Mouse (Mus musculus): ENCODE data around the gene Elmo2.

Gene Elmo2

GRCm38 (mm10) chr2:165323928-165324327 is 2.4 kb downstream of the Elmo2 start:
- DNase-seq (ENCODE audit: inconsistent age in 2 of 2, low spot score in 1 of 2): no peak

GRCm38 (mm10) chr2:165323484-165323883 is 2.8 kb downstream of the Elmo2 start:
- DNase-seq (ENCODE audit: inconsistent age in 2 of 2, low spot score in 1 of 2): no peak

- no peak for DNase-seq (ENCODE audit: inconsistent age in 2 of 2, low spot score in 1 of 2)
These were observed 4.1 kb downstream of the Elmo2 start for GRCm38 (mm10) chr2:165321981-165322735.

GRCm38 (mm10) chr2:165321381-165321888 is 4.8 kb downstream of the Elmo2 start:
- no peak for DNase-seq (ENCODE audit: inconsistent age in 2 of 2, low spot score in 1 of 2)

- peak in 1 of 2 experiments; percentile 67 for DNase-seq (ENCODE audit: inconsistent age in 2 of 2, low spot score in 1 of 2)
These were observed 5.6 kb downstream of the Elmo2 start for GRCm38 (mm10) chr2:165320531-165321150.

GRCm38 (mm10) chr2:165319503-165319902 is 6.8 kb downstream of the Elmo2 start:
- no peak for DNase-seq (ENCODE audit: inconsistent age in 2 of 2, low spot score in 1 of 2)

GRCm38 (mm10) chr2:165318941-165319340 is 7.3 kb downstream of the Elmo2 start:
- no peak for DNase-seq (ENCODE audit: inconsistent age in 2 of 2, low spot score in 1 of 2)

GRCm38 (mm10) chr2:165317621-165318263 is 8.5 kb downstream of the Elmo2 start:
- DNase-seq (ENCODE audit: inconsistent age in 2 of 2, low spot score in 1 of 2): no peak

GRCm38 (mm10) chr2:165316837-165317473 is 9.3 kb downstream of the Elmo2 start:
- peak; percentile 58 to 75 for DNase-seq (ENCODE audit: inconsistent age in 2 of 2, low spot score in 1 of 2)

GRCm38 (mm10) chr2:165316204-165316603 is 10.1 kb downstream of the Elmo2 start:
- DNase-seq (ENCODE audit: inconsistent age in 2 of 2, low spot score in 1 of 2): no peak

- no peak for DNase-seq (ENCODE audit: inconsistent age in 2 of 2, low spot score in 1 of 2)
These were observed 12.1 kb downstream of the Elmo2 start for GRCm38 (mm10) chr2:165314197-165314596.

- no peak for DNase-seq (ENCODE audit: inconsistent age in 2 of 2, low spot score in 1 of 2)
These were observed 13.9 kb downstream of the Elmo2 start for GRCm38 (mm10) chr2:165312381-165312780.

- no peak for DNase-seq (ENCODE audit: inconsistent age in 2 of 2, low spot score in 1 of 2)
These were observed 14.7 kb downstream of the Elmo2 start for GRCm38 (mm10) chr2:165311577-165311976.

- no peak for DNase-seq (ENCODE audit: inconsistent age in 2 of 2, low spot score in 1 of 2)
These were observed 15.4 kb downstream of the Elmo2 start for GRCm38 (mm10) chr2:165310818-165311425.

GRCm38 (mm10) chr2:165307801-165308200 is 18.5 kb downstream of the Elmo2 start:
- no peak for DNase-seq (ENCODE audit: inconsistent age in 2 of 2, low spot score in 1 of 2)

GRCm38 (mm10) chr2:165305438-165305837 is 20.8 kb downstream of the Elmo2 start:
- no peak for DNase-seq (ENCODE audit: inconsistent age in 2 of 2, low spot score in 1 of 2)

GRCm38 (mm10) chr2:165304819-165305218 is 21.5 kb downstream of the Elmo2 start:
- no peak for DNase-seq (ENCODE audit: inconsistent age in 2 of 2, low spot score in 1 of 2)

GRCm38 (mm10) chr2:165303354-165304012 is 22.8 kb downstream of the Elmo2 start:
- no peak for DNase-seq (ENCODE audit: inconsistent age in 2 of 2, low spot score in 1 of 2)

- DNase-seq (ENCODE audit: inconsistent age in 2 of 2, low spot score in 1 of 2): no peak
These were observed 24.9 kb downstream of the Elmo2 start for GRCm38 (mm10) chr2:165301409-165301808.

- no peak for DNase-seq (ENCODE audit: inconsistent age in 2 of 2, low spot score in 1 of 2)
These were observed 25.4 kb downstream of the Elmo2 start for GRCm38 (mm10) chr2:165300885-165301284.
